Mouse (Mus musculus) left cerebral cortex, postnatal 25 days (tissue): ENCODE measurements at regions not wholly inside any gene's neighbourhood (a gene's known extent, or its start where the extent isn't known, plus 50 kb on each side); places are given as distances from the start of the nearest gene placed in this dataset.

Source experiments
- DNase-seq, 2 experiments: peaks; one replicate each; pipeline ENCODE4 v3.0.0; 2022; ENCODE audit warnings: low spot score in 2 of 2, mixed read lengths in 1 of 2
- intact Hi-C: fragments of 180-260 bp; cut with DNase I; formaldehyde crosslinking; loops from one replicate; pipeline ENCODE4 v1.15.1; 2025

DNA sequence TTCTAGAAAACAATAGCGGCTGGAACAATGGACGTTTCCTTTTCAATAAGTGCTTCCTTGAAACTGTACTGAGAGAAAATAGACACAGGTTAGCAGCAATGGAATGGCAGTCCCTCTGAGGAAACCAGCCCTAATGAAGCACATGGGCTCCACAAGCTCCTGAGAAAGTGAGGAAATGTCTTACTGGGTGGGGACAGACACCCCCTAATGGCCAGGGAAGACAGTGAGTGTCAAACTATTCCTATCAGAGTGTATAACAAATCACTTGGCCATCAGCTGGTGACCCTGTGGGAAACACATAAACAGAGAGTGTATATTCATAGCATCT is 333.9 kb downstream of the Fat4 start:
- DNase-seq, result no peak
- intact Hi-C loops, result loop anchor here (2.0 kb wide), 1 partner anchor 336 kb away; no protein-coding TSS in a partner anchor

GRCm38 (mm10) chr3:39222059-39222458 is 335.3 kb downstream of the Fat4 start:
- DNase-seq, result no peak
- intact Hi-C loops, result no loop called here

- intact Hi-C loops, result no loop called here
- DNase-seq, result no peak
Measured at GRCm38 (mm10) chr3:39234921-39235320, 348.2 kb downstream of the Fat4 start.

GRCm38 (mm10) chr3:39248712-39249111 is 362.0 kb downstream of the Fat4 start:
- intact Hi-C loops, result loop anchor here (2.0 kb wide), 1 partner anchor 16 kb away; no protein-coding TSS in a partner anchor
- no peak for DNase-seq

- no peak for DNase-seq
- intact Hi-C loops, result loop anchor here (2.0 kb wide), 1 partner anchor 17 kb away; no protein-coding TSS in a partner anchor
Measured at GRCm38 (mm10) chr3:39249224-39249892, 362.6 kb downstream of the Fat4 start.

- DNase-seq, result no peak
Measured at GRCm38 (mm10) chr3:39253076-39253475, 366.3 kb downstream of the Fat4 start.

GRCm38 (mm10) chr3:39264671-39265430 is 378.1 kb downstream of the Fat4 start:
- intact Hi-C loops, result no loop called here
- DNase-seq, result no peak

More at GRCm38 (mm10) chr3:39253076-39253475, 366.3 kb downstream of the Fat4 start:
- intact Hi-C loops, result no loop called here

- intact Hi-C loops, result no loop called here
- no peak for DNase-seq
Measured at GRCm38 (mm10) chr3:39265606-39266005, 378.9 kb downstream of the Fat4 start.

DNA sequence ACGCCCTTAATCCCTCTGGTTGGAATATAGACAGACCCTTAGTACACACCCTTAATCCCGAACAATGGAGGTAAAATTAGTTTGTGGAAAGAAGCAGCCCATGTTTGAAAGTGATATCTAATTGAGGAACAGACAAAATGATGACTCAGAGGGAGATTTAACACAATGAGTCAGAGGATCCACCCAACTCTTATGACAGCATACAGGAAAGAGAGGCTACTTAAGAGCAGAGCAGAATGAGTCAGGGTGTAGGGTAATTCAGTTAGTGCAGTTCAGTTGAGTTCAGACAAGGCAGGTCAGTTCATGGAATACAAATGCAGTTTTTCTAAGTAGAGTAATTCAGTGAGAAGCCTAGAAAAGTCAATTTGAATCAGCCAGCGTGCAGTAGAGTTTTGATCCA is 382.6 kb downstream of the Fat4 start:
- intact Hi-C loops, result no loop called here
- DNase-seq, result peak in 1 of 2 experiments; percentile 18

DNA sequence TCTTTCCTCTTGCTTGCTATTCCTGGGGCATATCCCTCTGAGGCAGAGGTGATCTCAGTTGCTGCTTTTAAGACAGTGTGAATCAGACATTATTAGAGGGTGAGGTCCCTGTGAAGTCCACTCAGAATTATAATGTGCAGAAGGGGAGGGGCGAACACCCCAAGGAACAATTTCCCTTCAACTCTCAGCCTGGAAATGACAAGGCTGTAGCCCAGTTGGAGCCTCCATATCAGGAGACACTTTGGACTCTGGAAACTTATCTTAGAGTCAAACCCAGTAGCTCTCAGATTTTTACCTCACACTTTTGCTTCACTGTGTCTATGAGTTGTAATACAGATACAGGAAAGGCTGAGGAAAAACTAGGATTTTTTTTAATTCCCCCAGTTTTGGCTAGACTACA is 385.9 kb downstream of the Fat4 start:
- no peak for DNase-seq
- intact Hi-C loops, result no loop called here

- no peak for DNase-seq
- intact Hi-C loops, result no loop called here
Measured at GRCm38 (mm10) chr3:39276897-39277296, 390.2 kb downstream of the Fat4 start.

- DNase-seq, result no peak
- intact Hi-C loops, result no loop called here
Measured at GRCm38 (mm10) chr3:39277310-39277709, 390.6 kb downstream of the Fat4 start.

DNA sequence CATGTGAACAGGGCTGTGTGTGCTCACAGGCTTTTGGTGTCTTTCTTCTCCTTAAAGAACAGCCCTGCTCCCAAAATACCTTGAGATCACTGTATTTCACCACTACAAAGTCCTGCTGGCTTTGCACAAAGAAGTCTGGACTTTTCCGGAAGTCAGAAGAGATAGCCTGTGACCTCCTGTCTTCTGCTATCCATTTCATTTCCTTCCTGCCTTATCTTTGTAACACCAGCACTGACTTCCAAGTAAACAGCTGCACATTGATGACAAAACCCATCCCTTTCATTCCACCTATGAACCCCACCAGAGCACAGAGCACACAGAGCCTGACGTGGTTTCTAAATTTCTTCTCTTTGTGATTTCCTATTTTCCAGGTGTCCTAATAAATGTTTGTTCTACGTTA is 408.5 kb downstream of the Fat4 start:
- no peak for DNase-seq
- intact Hi-C loops, result no loop called here

GRCm38 (mm10) chr3:39296257-39296656 is 409.5 kb downstream of the Fat4 start:
- intact Hi-C loops, result no loop called here
- DNase-seq, result no peak

- no peak for DNase-seq
- intact Hi-C loops, result no loop called here
Measured at GRCm38 (mm10) chr3:39309487-39309886, 422.7 kb downstream of the Fat4 start.

DNA sequence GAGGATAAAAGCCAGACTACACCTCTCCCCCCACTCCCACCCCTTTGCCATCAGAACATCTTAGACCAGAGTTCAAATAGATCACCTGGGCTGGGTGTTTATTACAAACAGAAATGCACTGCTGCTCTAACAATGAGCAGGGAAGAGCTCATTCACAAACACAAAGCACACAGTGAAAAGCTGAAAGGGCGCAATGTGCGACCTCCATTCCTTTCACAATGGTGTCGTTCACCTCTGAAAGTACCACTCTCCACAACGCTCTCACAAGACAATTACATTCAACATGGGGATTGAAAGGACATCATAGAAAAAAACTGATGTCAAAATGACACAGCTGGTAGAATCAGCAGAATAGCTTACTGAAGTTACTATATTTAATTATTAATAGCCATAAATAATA is 426.8 kb downstream of the Fat4 start:
- no peak for DNase-seq
- intact Hi-C loops, result no loop called here

- no peak for DNase-seq
- intact Hi-C loops, result no loop called here
Measured at GRCm38 (mm10) chr3:39320851-39321250, 434.1 kb downstream of the Fat4 start.

GRCm38 (mm10) chr3:39322225-39322624 is 435.5 kb downstream of the Fat4 start:
- DNase-seq, result no peak
- intact Hi-C loops, result no loop called here

- intact Hi-C loops, result no loop called here
- no peak for DNase-seq
Measured at GRCm38 (mm10) chr3:39335612-39336230, 449.0 kb downstream of the Fat4 start.

GRCm38 (mm10) chr3:39341161-39341687 is 454.5 kb downstream of the Fat4 start:
- intact Hi-C loops, result no loop called here
- no peak for DNase-seq

- intact Hi-C loops, result no loop called here
- no peak for DNase-seq
Measured at GRCm38 (mm10) chr3:39344078-39344477, 457.3 kb downstream of the Fat4 start.
